Mouse (Mus musculus): ENCODE measurements around the gene Adam11. TPM values are rescaled to one million over a fixed set of nuclear protein-coding genes. Genes with fewer than 3 reads are reported as not detected.

Adam11 gene
- polyA plus RNA-seq, 1 experiment from 2014 or later = 7.7 TPM

DNA sequence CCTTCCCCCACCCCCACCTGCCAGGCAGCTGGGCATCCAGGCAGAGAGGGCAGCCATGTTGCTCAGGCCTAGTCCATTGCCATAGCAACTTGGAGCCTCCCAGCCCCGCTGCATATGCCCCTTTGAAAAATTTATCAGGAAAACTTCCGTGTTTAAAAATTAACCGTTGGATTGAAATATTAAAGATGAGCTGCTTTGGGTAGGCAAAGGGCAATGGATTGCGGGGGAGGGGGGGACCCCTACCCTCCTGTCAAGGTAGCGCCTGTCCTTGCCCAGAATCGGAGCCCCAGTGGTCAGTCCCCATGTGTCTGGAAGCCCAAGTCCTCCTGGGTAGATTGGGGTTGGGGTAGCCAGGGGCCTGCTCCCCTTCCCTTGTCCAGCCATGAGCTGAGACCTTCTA lies 7.9 kb downstream of the Adam11 start:
- WGBS = 76% methylated on average over 6 of the region's 6 CpGs
- ATAC-seq (replicated peaks; ENCODE audit: low FRiP score, low read depth) (no peak), DNase-seq (ENCODE audit: low spot score) (no peak)
- H3K27ac ChIP-seq = no peak overlapping the region
- H3K4me1 ChIP-seq (replicated peaks; ENCODE audit: insufficient read depth, low read length) = 0 out of 2 replicates have a peak, but pooled peaks cover 5% of the 10 kb centered on the region
- H3K36me3 ChIP-seq (ENCODE audit: insufficient read depth, low read length) = no peaks in the 10 kb centered on the region
- no peak overlapping the region for H3K4me2 ChIP-seq (ENCODE audit: low read length)
- no peak overlapping the region for H3K9ac ChIP-seq (ENCODE audit: low read depth, low read length)
- no peaks in the 10 kb centered on the region for H3K9me3 ChIP-seq (replicated peaks; ENCODE audit: low read length)
- H3K4me3 ChIP-seq (replicated peaks; ENCODE audit: low read depth, low read length) = no peak overlapping the region
- H3K27me3 ChIP-seq (ENCODE audit: insufficient read depth, low read length) = no peaks in the 10 kb centered on the region
- no peak for TF ChIP-seq CTCF (IDR thresholded peaks at IDR 0.05; ENCODE audit: low read depth)

DNA sequence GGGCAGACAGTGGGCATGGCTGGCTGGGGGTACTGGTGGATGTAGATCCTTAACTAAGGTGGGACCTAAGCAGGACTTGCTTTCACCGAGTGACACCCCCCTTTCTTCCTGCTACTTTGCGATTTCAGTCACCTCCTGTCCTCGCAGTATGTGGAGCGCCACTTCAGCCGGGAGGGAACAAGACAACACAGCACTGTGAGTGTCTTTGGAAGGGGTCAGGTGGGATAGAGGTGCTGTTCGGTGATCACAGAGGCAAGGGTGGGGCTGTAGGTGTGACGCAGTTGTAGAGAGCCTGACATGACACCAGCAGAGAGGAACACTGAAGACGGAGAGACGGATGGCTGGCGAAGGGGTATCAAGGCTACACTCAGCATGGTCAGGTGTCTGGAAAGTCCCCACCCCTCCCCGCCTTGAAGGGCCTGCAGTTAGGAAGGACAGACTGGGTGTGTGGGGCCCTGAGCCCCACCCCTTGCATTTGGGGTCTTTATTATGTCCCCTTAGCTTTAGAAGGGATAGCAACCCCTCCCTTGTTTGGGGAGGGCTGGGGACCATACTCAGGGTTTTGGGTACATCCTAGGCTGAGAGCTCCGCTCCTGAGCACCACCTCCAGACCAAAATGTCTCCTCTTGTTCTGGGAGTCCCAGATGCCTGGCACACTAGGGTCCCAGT lies 8.9 kb downstream of the Adam11 start:
- Histone ChIP-seq H3K27me3 (ENCODE audit: insufficient read depth, low read length) (no peaks in the 10 kb centered on the region), H3K27ac (no peak overlapping the region), H3K4me1 (replicated peaks; ENCODE audit: insufficient read depth, low read length) (0 out of 2 replicates have a peak, but pooled peaks cover 5% of the 10 kb centered on the region), H3K9me3 (replicated peaks; ENCODE audit: low read length) (no peaks in the 10 kb centered on the region), H3K4me3 (replicated peaks; ENCODE audit: low read depth, low read length) (no peak overlapping the region), H3K36me3 (ENCODE audit: insufficient read depth, low read length) (no peaks in the 10 kb centered on the region), H3K9ac (ENCODE audit: low read depth, low read length) (no peak overlapping the region), H3K4me2 (ENCODE audit: low read length) (no peak overlapping the region)
- no peak for TF ChIP-seq CTCF (IDR thresholded peaks at IDR 0.05; ENCODE audit: low read depth)
- DNase-seq (ENCODE audit: low spot score) = no peak
- ATAC-seq (replicated peaks; ENCODE audit: low FRiP score, low read depth) = no peak
- 76% methylated on average over 12 of the region's 12 CpGs for WGBS

- no peak overlapping the region for H3K27ac ChIP-seq
Observed at GRCm38 (mm10) chr11:102770662-102771435, 9.6 kb downstream of the Adam11 start.

GRCm38 (mm10) chr11:102771916-102772714 lies 10.9 kb downstream of the Adam11 start:
- Histone ChIP-seq H3K4me3 (replicated peaks; ENCODE audit: low read depth, low read length) (no peak overlapping the region), H3K4me2 (ENCODE audit: low read length) (no peak overlapping the region), H3K9me3 (replicated peaks; ENCODE audit: low read length) (no peaks in the 10 kb centered on the region), H3K9ac (ENCODE audit: low read depth, low read length) (0 out of 2 replicates have a peak overlapping the region, but pooled peaks have one; percentile 13), H3K27ac (no peak overlapping the region), H3K4me1 (replicated peaks; ENCODE audit: insufficient read depth, low read length) (0 out of 2 replicates have a peak, but pooled peaks cover 5% of the 10 kb centered on the region), H3K27me3 (ENCODE audit: insufficient read depth, low read length) (no peaks in the 10 kb centered on the region), H3K36me3 (ENCODE audit: insufficient read depth, low read length) (no peaks in the 10 kb centered on the region)
- ATAC-seq (replicated peaks; ENCODE audit: low FRiP score, low read depth) (no peak), DNase-seq (ENCODE audit: low spot score) (no peak)
- 37% methylated on average over 16 of the region's 16 CpGs for WGBS
- TF ChIP-seq CTCF (IDR thresholded peaks at IDR 0.05; ENCODE audit: low read depth) = no peak

More at GRCm38 (mm10) chr11:102770662-102771435, 9.6 kb downstream of the Adam11 start:
- ATAC-seq (replicated peaks; ENCODE audit: low FRiP score, low read depth) (no peak), DNase-seq (ENCODE audit: low spot score) (peak; percentile 64)
- TF ChIP-seq CTCF (IDR thresholded peaks at IDR 0.05; ENCODE audit: low read depth) = no peak
- no peak overlapping the region for H3K9ac ChIP-seq (ENCODE audit: low read depth, low read length)
- H3K4me2 ChIP-seq (ENCODE audit: low read length) = no peak overlapping the region
- H3K36me3 ChIP-seq (ENCODE audit: insufficient read depth, low read length) = no peaks in the 10 kb centered on the region
- H3K9me3 ChIP-seq (replicated peaks; ENCODE audit: low read length) = no peaks in the 10 kb centered on the region
- 0 out of 2 replicates have a peak, but pooled peaks cover 5% of the 10 kb centered on the region for H3K4me1 ChIP-seq (replicated peaks; ENCODE audit: insufficient read depth, low read length)
- H3K4me3 ChIP-seq (replicated peaks; ENCODE audit: low read depth, low read length) = no peak overlapping the region
- WGBS = 22% methylated on average over 15 of the region's 15 CpGs
- no peaks in the 10 kb centered on the region for H3K27me3 ChIP-seq (ENCODE audit: insufficient read depth, low read length)

- no peak overlapping the region for H3K4me3 ChIP-seq (replicated peaks; ENCODE audit: low read depth, low read length)
- H3K9me3 ChIP-seq (replicated peaks; ENCODE audit: low read length) = no peaks in the 10 kb centered on the region
- DNase-seq (ENCODE audit: low spot score) = no peak
- ATAC-seq (replicated peaks; ENCODE audit: low FRiP score, low read depth) = no peak
- H3K27ac ChIP-seq = no peak overlapping the region
- peaks cover 11% of the 10 kb centered on the region; the same call in 1 of the 2 replicates for H3K4me1 ChIP-seq (replicated peaks; ENCODE audit: insufficient read depth, low read length)
- no peaks in the 10 kb centered on the region for H3K36me3 ChIP-seq (ENCODE audit: insufficient read depth, low read length)
- no peak for TF ChIP-seq CTCF (IDR thresholded peaks at IDR 0.05; ENCODE audit: low read depth)
- no peak overlapping the region for H3K4me2 ChIP-seq (ENCODE audit: low read length)
- WGBS = 68% methylated on average over 18 of the region's 18 CpGs
- no peak overlapping the region for H3K9ac ChIP-seq (ENCODE audit: low read depth, low read length)
- no peaks in the 10 kb centered on the region for H3K27me3 ChIP-seq (ENCODE audit: insufficient read depth, low read length)
Observed at GRCm38 (mm10) chr11:102772771-102773700, 11.8 kb downstream of the Adam11 start.

Data from kidney, postnatal 0 days (tissue).